Mouse (Mus musculus) small intestine, adult 2 months (tissue): ENCODE measurements at regions not wholly inside any gene's neighbourhood (a gene's known extent, or its start where the extent isn't known, plus 50 kb on each side); places are given as distances from the start of the nearest gene placed in this dataset.

ENCODE experiments used
- CTCF ChIP-seq: fragments of 200-500 bp; IDR thresholded peaks from 2 replicates; pipeline ENCODE4 v1.5.1; 2012; ENCODE audit warnings: low read depth, mild to moderate bottlenecking, control low read depth, inconsistent platforms, low read length, moderate library complexity, mixed read lengths; ENCODE audit not compliant: insufficient replicate concordance, insufficient read length; ENCODE audit errors: extremely low read depth
- POLR2A ChIP-seq: fragments of 200-500 bp; IDR thresholded peaks from 2 replicates; pipeline ENCODE4 v1.6.1; 2012; ENCODE audit warnings: low read depth, mild to moderate bottlenecking, control low read depth, inconsistent platforms, low read length, moderate library complexity

DNA sequence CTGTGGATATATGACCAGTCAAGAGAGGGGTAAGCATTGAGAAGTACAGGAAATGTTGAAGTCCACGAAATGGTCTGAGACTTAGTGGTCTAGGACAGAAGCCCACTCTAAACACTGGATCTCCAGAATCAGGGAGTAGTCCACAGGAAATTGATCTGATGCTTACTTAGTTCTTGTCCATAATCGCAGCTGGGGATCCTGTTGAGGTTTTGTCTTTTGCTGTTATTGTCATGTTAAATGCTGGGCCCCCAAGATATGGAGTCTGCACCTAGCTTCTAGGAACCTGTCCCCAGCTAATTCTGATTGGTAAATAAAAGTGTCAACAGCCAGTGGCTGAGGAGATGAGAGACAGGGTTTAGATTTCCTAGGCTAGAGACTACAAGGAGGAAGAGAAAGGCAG lies 332.3 kb downstream of the 9430069I07Rik start:
- TF ChIP-seq CTCF (no peak), POLR2A (no peak)
